Mouse (Mus musculus) right cerebral cortex, postnatal 25 days (tissue): ENCODE measurements around the gene Sncg.

ENCODE experiments used
- DNase-seq: peaks from one replicate; pipeline ENCODE4 v3.0.0; 2022

Gene Sncg

GRCm38 (mm10) chr14:34332476-34332875 lies 42.1 kb downstream of the Sncg start:
- DNase-seq, result peak; percentile 37

GRCm38 (mm10) chr14:34331886-34332285 lies 42.7 kb downstream of the Sncg start:
- no peak for DNase-seq

GRCm38 (mm10) chr14:34330657-34331158 lies 43.9 kb downstream of the Sncg start:
- DNase-seq, result no peak

GRCm38 (mm10) chr14:34327618-34328017 lies 47.0 kb downstream of the Sncg start:
- no peak for DNase-seq

- no peak for DNase-seq
These were observed 48.0 kb downstream of the Sncg start for GRCm38 (mm10) chr14:34326606-34327005.

GRCm38 (mm10) chr14:34323576-34324085 lies 51.0 kb downstream of the Sncg start:
- DNase-seq, result no peak
